Comparison of ENCODE assay signal across 15 mouse cellular contexts in genomic region chr3:52784476-52784875, GRCm38 (mm10).
DNase-seq lines count a peak whose midpoint lies in the region; ATAC-seq and TF ChIP-seq lines count a peak whose summit lies in the region.
"Had no signal": no experiment of that assay in that cellular context is flagged by ENCODE, and none has a peak within 500 bp of the region (broad histone marks: within the 10 kb centered on the region; RNA-seq: fewer than 3 reads in every experiment).

No protein-coding gene starts in this region.

- no peaks in the 10 kb centered on the region for H3K36me3 ChIP-seq in midbrain, embryonic 14.5 days (ENCODE audit: control insufficient read depth, insufficient read depth, low read length)
- H3K36me3 ChIP-seq in midbrain, embryonic 13.5 days, result no peaks in the 10 kb centered on the region
- H3K36me3 ChIP-seq in hindbrain, postnatal 0 days (ENCODE audit: insufficient read depth, low read length), result no peaks in the 10 kb centered on the region
- no peaks in the 10 kb centered on the region for H3K36me3 ChIP-seq in neural tube, embryonic 14.5 days (ENCODE audit: control insufficient read depth, insufficient read depth, low read length)
- H3K36me3 ChIP-seq: embryonic facial prominence, embryonic 15.5 days; limb, embryonic 15.5 days; lung, embryonic 15.5 days had no signal

- peak; percentile 46 for DNase-seq in midbrain, embryonic 14.5 days
- DNase-seq in hindbrain, postnatal 0 days (ENCODE audit: low spot score), result peak; percentile 58
- no peak for DNase-seq in adrenal gland, postnatal 10 days
- no peak for DNase-seq in left cerebral cortex, adult 8-10 months (ENCODE audit: low spot score in 2 of 2)
- DNase-seq: cerebellum, adult 11 months; heart, adult 18-20 months; heart, postnatal 10 days; kidney, adult 18-20 months; thymus, postnatal 36 days had no signal

- H3K27me3 ChIP-seq in midbrain, embryonic 14.5 days (ENCODE audit: control insufficient read depth, insufficient read depth, low read length), result no peaks in the 10 kb centered on the region
- H3K27me3 ChIP-seq in midbrain, embryonic 13.5 days, result no peaks in the 10 kb centered on the region
- no peaks in the 10 kb centered on the region for H3K27me3 ChIP-seq in hindbrain, postnatal 0 days (ENCODE audit: insufficient read depth, low read length)
- H3K27me3 ChIP-seq in neural tube, embryonic 14.5 days (ENCODE audit: control insufficient read depth, insufficient read depth, low read length), result no peaks in the 10 kb centered on the region
- H3K27me3 ChIP-seq: embryonic facial prominence, embryonic 15.5 days; lung, embryonic 15.5 days had no signal

- H3K9ac ChIP-seq in midbrain, embryonic 14.5 days (replicated peaks; ENCODE audit: low read length), result no peak overlapping the region
- H3K9ac ChIP-seq in midbrain, embryonic 13.5 days (replicated peaks), result no peak overlapping the region
- no peak overlapping the region for H3K9ac ChIP-seq in hindbrain, postnatal 0 days (replicated peaks; ENCODE audit: low read length)
- no peak overlapping the region for H3K9ac ChIP-seq in neural tube, embryonic 14.5 days (replicated peaks; ENCODE audit: low read depth, low read length)
- H3K9ac ChIP-seq: embryonic facial prominence, embryonic 15.5 days; limb, embryonic 15.5 days; lung, embryonic 15.5 days had no signal

- H3K27ac ChIP-seq in midbrain, embryonic 14.5 days (replicated peaks; ENCODE audit: low read depth, low read length), result no peak overlapping the region
- H3K27ac ChIP-seq in midbrain, embryonic 13.5 days, result no peak overlapping the region
- no peak overlapping the region for H3K27ac ChIP-seq in hindbrain, postnatal 0 days
- no peak overlapping the region for H3K27ac ChIP-seq in neural tube, embryonic 14.5 days (ENCODE audit: low read depth, low read length)
- H3K27ac ChIP-seq: embryonic facial prominence, embryonic 15.5 days; limb, embryonic 15.5 days; lung, embryonic 15.5 days had no signal

- H3K4me2 ChIP-seq in midbrain, embryonic 14.5 days (ENCODE audit: low read length), result no peak overlapping the region
- H3K4me2 ChIP-seq in midbrain, embryonic 13.5 days (replicated peaks), result no peak overlapping the region
- no peak overlapping the region for H3K4me2 ChIP-seq in hindbrain, postnatal 0 days (ENCODE audit: low read depth, low read length)
- no peak overlapping the region for H3K4me2 ChIP-seq in neural tube, embryonic 14.5 days (ENCODE audit: low read depth, low read length)
- H3K4me2 ChIP-seq: embryonic facial prominence, embryonic 15.5 days; limb, embryonic 15.5 days; lung, embryonic 15.5 days had no signal

- H3K9me3 ChIP-seq in midbrain, embryonic 14.5 days (ENCODE audit: control insufficient read depth, low read length), result no peaks in the 10 kb centered on the region
- H3K9me3 ChIP-seq in midbrain, embryonic 13.5 days, result no peaks in the 10 kb centered on the region
- no peaks in the 10 kb centered on the region for H3K9me3 ChIP-seq in hindbrain, postnatal 0 days (ENCODE audit: low read length)
- H3K9me3 ChIP-seq in neural tube, embryonic 14.5 days (ENCODE audit: control insufficient read depth, low read length), result no peaks in the 10 kb centered on the region
- H3K9me3 ChIP-seq: embryonic facial prominence, embryonic 15.5 days; limb, embryonic 15.5 days; lung, embryonic 15.5 days had no signal

- 59% methylated on average over 7 of the region's 7 CpGs for WGBS in midbrain, embryonic 14.5 days
- 61% methylated on average over 7 of the region's 7 CpGs for WGBS in midbrain, embryonic 13.5 days
- WGBS in hindbrain, postnatal 0 days, result 46% methylated on average over 7 of the region's 7 CpGs
- 47% methylated on average over 7 of the region's 7 CpGs for WGBS in neural tube, embryonic 14.5 days

- no peaks in the 10 kb centered on the region for H3K4me1 ChIP-seq in midbrain, embryonic 14.5 days (ENCODE audit: control insufficient read depth, insufficient read depth, low read length)
- no peaks in the 10 kb centered on the region for H3K4me1 ChIP-seq in midbrain, embryonic 13.5 days (replicated peaks)
- no peaks in the 10 kb centered on the region for H3K4me1 ChIP-seq in hindbrain, postnatal 0 days (ENCODE audit: insufficient read depth, low read length)
- no peaks in the 10 kb centered on the region for H3K4me1 ChIP-seq in neural tube, embryonic 14.5 days (ENCODE audit: control insufficient read depth, insufficient read depth, low read length)
- H3K4me1 ChIP-seq: limb, embryonic 15.5 days; lung, embryonic 15.5 days had no signal

- no peak overlapping the region for H3K4me3 ChIP-seq in midbrain, embryonic 14.5 days (replicated peaks; ENCODE audit: low read depth, low read length)
- no peak overlapping the region for H3K4me3 ChIP-seq in midbrain, embryonic 13.5 days (replicated peaks)
- H3K4me3 ChIP-seq in hindbrain, postnatal 0 days (ENCODE audit: low read length), result no peak overlapping the region
- no peak overlapping the region for H3K4me3 ChIP-seq in neural tube, embryonic 14.5 days (ENCODE audit: low read depth, low read length)
- H3K4me3 ChIP-seq: embryonic facial prominence, embryonic 15.5 days; limb, embryonic 15.5 days; lung, embryonic 15.5 days had no signal

- TF ChIP-seq CTCF in hindbrain, postnatal 0 days (IDR thresholded peaks at IDR 0.05; ENCODE audit: low read depth), result no peak

- ATAC-seq in midbrain, embryonic 14.5 days (ENCODE audit: low FRiP score, low TSS enrichment), result no peak
- no peak; the same call in 1 of the 2 replicates for ATAC-seq in midbrain, embryonic 13.5 days
- peak; percentile 63 for ATAC-seq in activated CD4-positive, CD25-positive, alpha-beta regulatory T cell, adult 4 months
- peak; percentile 45; the same call in 1 of the 2 replicates for ATAC-seq in hindbrain, postnatal 0 days
- peak; percentile 69 for ATAC-seq in neural tube, embryonic 14.5 days (ENCODE audit: low read depth)

Comparison
In these comparisons a context has a peak if more than half of its experiments do, and no peak if none do; other contexts are left out.
1. ATAC-seq: peak in activated CD4-positive, CD25-positive, alpha-beta regulatory T cell, adult 4 months (single experiment), hindbrain, postnatal 0 days (single experiment) and neural tube, embryonic 14.5 days (single experiment); none in midbrain, embryonic 14.5 days (single experiment) and midbrain, embryonic 13.5 days (single experiment).
2. DNase-seq: peak in midbrain, embryonic 14.5 days (single experiment) and hindbrain, postnatal 0 days (single experiment); none in adrenal gland, postnatal 10 days (single experiment) and left cerebral cortex, adult 8-10 months (0 of 2).